Mouse (Mus musculus): ENCODE measurements around the gene Cuedc1. TPM values are rescaled to one million over a fixed set of nuclear protein-coding genes. Genes with fewer than 3 reads are reported as not detected.

The Cuedc1 gene
- polyA plus RNA-seq, 1 experiment from 2014 or later, result 49.0 TPM

GRCm38 (mm10) chr11:88067191-88067585, 30.7 kb upstream of the Cuedc1 start:
- H3K4me2 ChIP-seq, result peak overlapping the region; percentile 77

GRCm38 (mm10) chr11:88067586-88068410, 30.1 kb upstream of the Cuedc1 start, which contains the start of gene Vezf1:
Vezf1 (plus strand) TSS chr11:88068279.
- under 1% methylated on average over 40 of the region's 81 CpGs for WGBS
- Histone ChIP-seq H3K36me3 (no peaks in the 10 kb centered on the region), H3K27ac (replicated peaks) (peak within 1 kb of the TSS; percentile 99), H3K4me3 (replicated peaks) (peak within 1 kb of the TSS; percentile 89), H3K4me2 (peak within 1 kb of the TSS; percentile 90), H3K9ac (replicated peaks) (peak within 1 kb of the TSS; percentile 98), H3K27me3 (replicated peaks) (no peaks in the 10 kb centered on the region), H3K4me1 (peaks cover 44% of the 10 kb centered on the region), H3K9me3 (replicated peaks) (no peaks in the 10 kb centered on the region)
- ATAC-seq (ENCODE audit: low FRiP score), result peak; percentile 90

More at GRCm38 (mm10) chr11:88067191-88067585, 30.7 kb upstream of the Cuedc1 start:
- H3K27me3 ChIP-seq (replicated peaks), result no peaks in the 10 kb centered on the region
- H3K9ac ChIP-seq (replicated peaks), result peak overlapping the region; percentile 98
- no peaks in the 10 kb centered on the region for H3K9me3 ChIP-seq (replicated peaks)
- no peaks in the 10 kb centered on the region for H3K36me3 ChIP-seq
- peak overlapping the region; percentile 99 for H3K27ac ChIP-seq (replicated peaks)
- peak overlapping the region; percentile 89 for H3K4me3 ChIP-seq (replicated peaks)
- 2% methylated on average over 8 of the region's 8 CpGs for WGBS
- ATAC-seq (ENCODE audit: low FRiP score), result no peak; the same call in 1 of the 2 replicates
- peaks cover 40% of the 10 kb centered on the region for H3K4me1 ChIP-seq

- H3K36me3 ChIP-seq, result peaks cover 4% of the 10 kb centered on the region; the same call in 1 of the 2 replicates
- H3K4me1 ChIP-seq, result peaks cover 53% of the 10 kb centered on the region
- H3K4me2 ChIP-seq, result peak overlapping the region; percentile 90
- H3K9ac ChIP-seq (replicated peaks), result peak overlapping the region; percentile 98
- under 1% methylated on average over 74 of the region's 92 CpGs for WGBS
- peak; percentile 76 for ATAC-seq (ENCODE audit: low FRiP score)
- no peaks in the 10 kb centered on the region for H3K27me3 ChIP-seq (replicated peaks)
- H3K4me3 ChIP-seq (replicated peaks), result peak overlapping the region; percentile 89
- H3K9me3 ChIP-seq (replicated peaks), result no peaks in the 10 kb centered on the region
- H3K27ac ChIP-seq (replicated peaks), result peak overlapping the region; percentile 99
Observed at GRCm38 (mm10) chr11:88068411-88069245, 29.2 kb upstream of the Cuedc1 start.

GRCm38 (mm10) chr11:88069246-88069570, 28.6 kb upstream of the Cuedc1 start:
- Histone ChIP-seq H3K4me2 (peak overlapping the region; percentile 90), H3K27me3 (replicated peaks) (no peaks in the 10 kb centered on the region), H3K4me3 (replicated peaks) (peak overlapping the region; percentile 89), H3K36me3 (peaks cover 7% of the 10 kb centered on the region; the same call in 1 of the 2 replicates), H3K9ac (replicated peaks) (peak overlapping the region; percentile 98), H3K4me1 (peaks cover 57% of the 10 kb centered on the region), H3K9me3 (replicated peaks) (no peaks in the 10 kb centered on the region), H3K27ac (replicated peaks) (peak overlapping the region; percentile 99)
- ATAC-seq (ENCODE audit: low FRiP score), result no peak
- WGBS, result 2% methylated on average over 12 of the region's 12 CpGs

GRCm38 (mm10) chr11:88070392-88070791, 27.5 kb upstream of the Cuedc1 start:
- Histone ChIP-seq H3K9ac (replicated peaks) (peak overlapping the region; percentile 29; the same call in 1 of the 2 replicates), H3K27ac (replicated peaks) (no peak overlapping the region), H3K36me3 (peaks cover 10% of the 10 kb centered on the region; the same call in 1 of the 2 replicates), H3K4me2 (peak overlapping the region; percentile 90), H3K4me1 (peaks cover 65% of the 10 kb centered on the region), H3K9me3 (replicated peaks) (no peaks in the 10 kb centered on the region), H3K4me3 (replicated peaks) (peak overlapping the region; percentile 89), H3K27me3 (replicated peaks) (no peaks in the 10 kb centered on the region)
- WGBS, result 5% methylated on average over 4 of the region's 4 CpGs
- ATAC-seq (ENCODE audit: low FRiP score), result no peak

DNA sequence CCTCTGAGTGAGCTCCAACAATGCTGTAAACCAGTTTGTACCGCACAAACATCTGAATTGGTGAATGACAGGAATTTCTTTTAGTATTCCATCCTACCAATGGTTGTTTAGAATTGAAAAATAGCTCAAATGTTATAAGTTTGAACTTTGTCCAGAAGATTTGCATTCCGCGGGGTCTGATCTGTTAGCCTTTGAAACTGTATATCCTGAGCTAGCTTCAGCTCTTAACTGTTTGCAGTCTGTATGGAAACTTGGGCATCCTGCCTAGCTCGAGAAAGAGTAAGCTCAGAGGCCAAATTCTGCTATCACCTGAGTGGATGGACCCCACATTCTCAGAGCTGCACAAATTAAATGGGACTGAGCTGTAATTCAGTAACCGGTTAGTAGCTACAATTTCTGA, 26.7 kb upstream of the Cuedc1 start:
- no peak for ATAC-seq (ENCODE audit: low FRiP score)
- Histone ChIP-seq H3K4me1 (peaks cover 70% of the 10 kb centered on the region), H3K36me3 (peaks cover 12% of the 10 kb centered on the region), H3K4me2 (peak overlapping the region; percentile 90), H3K27ac (replicated peaks) (no peak overlapping the region), H3K9me3 (replicated peaks) (no peaks in the 10 kb centered on the region), H3K27me3 (replicated peaks) (no peaks in the 10 kb centered on the region), H3K4me3 (replicated peaks) (0 out of 2 replicates have a peak overlapping the region, but pooled peaks have one; percentile 8), H3K9ac (replicated peaks) (peak overlapping the region; percentile 29; the same call in 1 of the 2 replicates)
- WGBS, result 46% methylated on average over 5 of the region's 5 CpGs

- Histone ChIP-seq H3K27ac (replicated peaks) (no peak overlapping the region), H3K9me3 (replicated peaks) (no peaks in the 10 kb centered on the region), H3K36me3 (peaks cover 27% of the 10 kb centered on the region), H3K27me3 (replicated peaks) (no peaks in the 10 kb centered on the region), H3K9ac (replicated peaks) (no peak overlapping the region), H3K4me2 (no peak overlapping the region), H3K4me3 (replicated peaks) (no peak overlapping the region), H3K4me1 (peaks cover 67% of the 10 kb centered on the region)
- no peak for ATAC-seq (ENCODE audit: low FRiP score)
- 87% methylated on average over 14 of the region's 14 CpGs for WGBS
Observed at GRCm38 (mm10) chr11:88073343-88073875, 24.4 kb upstream of the Cuedc1 start.

GRCm38 (mm10) chr11:88075701-88076100, 22.2 kb upstream of the Cuedc1 start:
- Histone ChIP-seq H3K36me3 (peaks cover 49% of the 10 kb centered on the region), H3K4me3 (replicated peaks) (no peak overlapping the region), H3K27ac (replicated peaks) (no peak overlapping the region), H3K9me3 (replicated peaks) (no peaks in the 10 kb centered on the region), H3K27me3 (replicated peaks) (no peaks in the 10 kb centered on the region), H3K9ac (replicated peaks) (no peak overlapping the region), H3K4me1 (peaks cover 50% of the 10 kb centered on the region), H3K4me2 (no peak overlapping the region)
- ATAC-seq (ENCODE audit: low FRiP score), result no peak
- WGBS, result 20% methylated on average over 1 of the region's 1 CpGs

GRCm38 (mm10) chr11:88076394-88076793, 21.5 kb upstream of the Cuedc1 start:
- H3K9ac ChIP-seq (replicated peaks), result no peak overlapping the region
- H3K27me3 ChIP-seq (replicated peaks), result no peaks in the 10 kb centered on the region
- 91% methylated on average over 1 of the region's 1 CpGs for WGBS
- no peak overlapping the region for H3K4me3 ChIP-seq (replicated peaks)
- peaks cover 43% of the 10 kb centered on the region for H3K4me1 ChIP-seq
- no peaks in the 10 kb centered on the region for H3K9me3 ChIP-seq (replicated peaks)
- ATAC-seq (ENCODE audit: low FRiP score), result no peak
- no peak overlapping the region for H3K27ac ChIP-seq (replicated peaks)
- peaks cover 56% of the 10 kb centered on the region for H3K36me3 ChIP-seq
- H3K4me2 ChIP-seq, result no peak overlapping the region

GRCm38 (mm10) chr11:88083699-88084098, 14.2 kb upstream of the Cuedc1 start:
- ATAC-seq (ENCODE audit: low FRiP score), result no peak
- Histone ChIP-seq H3K9ac (replicated peaks) (no peak overlapping the region), H3K9me3 (replicated peaks) (no peaks in the 10 kb centered on the region), H3K27ac (replicated peaks) (no peak overlapping the region), H3K4me3 (replicated peaks) (no peak overlapping the region), H3K4me2 (no peak overlapping the region), H3K27me3 (replicated peaks) (no peaks in the 10 kb centered on the region), H3K4me1 (peaks cover 19% of the 10 kb centered on the region), H3K36me3 (peaks cover 49% of the 10 kb centered on the region)
- WGBS, result 78% methylated on average over 6 of the region's 6 CpGs
